Mouse (Mus musculus): ENCODE data around the gene Ugt1a9. TPM values are rescaled to one million over a fixed set of nuclear protein-coding genes. Genes with fewer than 3 reads are reported as not detected.

Ugt1a9 gene
- polyA plus RNA-seq, 1 experiment = not detected

- Histone ChIP-seq H3K36me3 (ENCODE audit: control insufficient read depth, insufficient read depth, low read length, poor library complexity, severe bottlenecking) (no peaks in the 10 kb centered on the region), H3K4me1 (ENCODE audit: control insufficient read depth, insufficient read depth, low read length) (no peaks in the 10 kb centered on the region), H3K27me3 (ENCODE audit: control insufficient read depth, insufficient read depth, low read length, poor library complexity, severe bottlenecking) (no peaks in the 10 kb centered on the region), H3K27ac (ENCODE audit: insufficient read depth, low read length) (no peak overlapping the region), H3K4me3 (ENCODE audit: low read depth, low read length) (no peak overlapping the region), H3K9me3 (replicated peaks; ENCODE audit: control insufficient read depth, insufficient read depth, low read length, poor library complexity, severe bottlenecking) (no peaks in the 10 kb centered on the region), H3K9ac (ENCODE audit: low read depth, poor library complexity, severe bottlenecking) (no peak overlapping the region)
- no peak for TF ChIP-seq CTCF (IDR thresholded peaks at IDR 0.05; ENCODE audit: low read depth, low read length)
- no peak for TF ChIP-seq POLR2A (IDR thresholded peaks at IDR 0.05; ENCODE audit: insufficient read depth, low read length)
- TF ChIP-seq EP300 (IDR thresholded peaks at IDR 0.05; ENCODE audit: insufficient read depth, low read depth, low read length) = no peak
These were observed 302 bp downstream of the Ugt1a9 start for GRCm38 (mm10) chr1:88070902-88071301.

GRCm38 (mm10) chr1:88074471-88074870 is 3.9 kb downstream of the Ugt1a9 start:
- H3K4me1 ChIP-seq (ENCODE audit: control insufficient read depth, insufficient read depth, low read length) = no peaks in the 10 kb centered on the region
- no peaks in the 10 kb centered on the region for H3K9me3 ChIP-seq (replicated peaks; ENCODE audit: control insufficient read depth, insufficient read depth, low read length, poor library complexity, severe bottlenecking)
- no peak overlapping the region for H3K27ac ChIP-seq (ENCODE audit: insufficient read depth, low read length)
- no peaks in the 10 kb centered on the region for H3K36me3 ChIP-seq (ENCODE audit: control insufficient read depth, insufficient read depth, low read length, poor library complexity, severe bottlenecking)
- no peak overlapping the region for H3K4me3 ChIP-seq (ENCODE audit: low read depth, low read length)
- TF ChIP-seq POLR2A (IDR thresholded peaks at IDR 0.05; ENCODE audit: insufficient read depth, low read length) = no peak
- no peak for TF ChIP-seq CTCF (IDR thresholded peaks at IDR 0.05; ENCODE audit: low read depth, low read length)
- no peak for TF ChIP-seq EP300 (IDR thresholded peaks at IDR 0.05; ENCODE audit: insufficient read depth, low read depth, low read length)
- H3K27me3 ChIP-seq (ENCODE audit: control insufficient read depth, insufficient read depth, low read length, poor library complexity, severe bottlenecking) = no peaks in the 10 kb centered on the region
- H3K9ac ChIP-seq (ENCODE audit: low read depth, poor library complexity, severe bottlenecking) = no peak overlapping the region

- Histone ChIP-seq H3K9ac (ENCODE audit: low read depth, poor library complexity, severe bottlenecking) (no peak overlapping the region), H3K36me3 (ENCODE audit: control insufficient read depth, insufficient read depth, low read length, poor library complexity, severe bottlenecking) (no peaks in the 10 kb centered on the region), H3K27me3 (ENCODE audit: control insufficient read depth, insufficient read depth, low read length, poor library complexity, severe bottlenecking) (no peaks in the 10 kb centered on the region), H3K4me1 (ENCODE audit: control insufficient read depth, insufficient read depth, low read length) (no peaks in the 10 kb centered on the region), H3K4me3 (ENCODE audit: low read depth, low read length) (no peak overlapping the region), H3K27ac (ENCODE audit: insufficient read depth, low read length) (no peak overlapping the region), H3K9me3 (replicated peaks; ENCODE audit: control insufficient read depth, insufficient read depth, low read length, poor library complexity, severe bottlenecking) (no peaks in the 10 kb centered on the region)
- TF ChIP-seq POLR2A (IDR thresholded peaks at IDR 0.05; ENCODE audit: insufficient read depth, low read length) (no peak), EP300 (IDR thresholded peaks at IDR 0.05; ENCODE audit: insufficient read depth, low read depth, low read length) (no peak), CTCF (IDR thresholded peaks at IDR 0.05; ENCODE audit: low read depth, low read length) (no peak)
These were observed 6.5 kb downstream of the Ugt1a9 start for GRCm38 (mm10) chr1:88077128-88077527.

GRCm38 (mm10) chr1:88081670-88082069 is 11.1 kb downstream of the Ugt1a9 start:
- no peaks in the 10 kb centered on the region for H3K27me3 ChIP-seq (ENCODE audit: control insufficient read depth, insufficient read depth, low read length, poor library complexity, severe bottlenecking)
- no peaks in the 10 kb centered on the region for H3K4me1 ChIP-seq (ENCODE audit: control insufficient read depth, insufficient read depth, low read length)
- H3K4me3 ChIP-seq (ENCODE audit: low read depth, low read length) = no peak overlapping the region
- H3K36me3 ChIP-seq (ENCODE audit: control insufficient read depth, insufficient read depth, low read length, poor library complexity, severe bottlenecking) = no peaks in the 10 kb centered on the region
- H3K9ac ChIP-seq (ENCODE audit: low read depth, poor library complexity, severe bottlenecking) = no peak overlapping the region
- no peak overlapping the region for H3K27ac ChIP-seq (ENCODE audit: insufficient read depth, low read length)
- no peaks in the 10 kb centered on the region for H3K9me3 ChIP-seq (replicated peaks; ENCODE audit: control insufficient read depth, insufficient read depth, low read length, poor library complexity, severe bottlenecking)
- TF ChIP-seq EP300 (IDR thresholded peaks at IDR 0.05; ENCODE audit: insufficient read depth, low read depth, low read length) (no peak), POLR2A (IDR thresholded peaks at IDR 0.05; ENCODE audit: insufficient read depth, low read length) (no peak), CTCF (IDR thresholded peaks at IDR 0.05; ENCODE audit: low read depth, low read length) (no peak)

- no peaks in the 10 kb centered on the region for H3K4me1 ChIP-seq (ENCODE audit: control insufficient read depth, insufficient read depth, low read length)
- no peaks in the 10 kb centered on the region for H3K9me3 ChIP-seq (replicated peaks; ENCODE audit: control insufficient read depth, insufficient read depth, low read length, poor library complexity, severe bottlenecking)
- H3K27ac ChIP-seq (ENCODE audit: insufficient read depth, low read length) = no peak overlapping the region
- H3K9ac ChIP-seq (ENCODE audit: low read depth, poor library complexity, severe bottlenecking) = no peak overlapping the region
- TF ChIP-seq POLR2A (IDR thresholded peaks at IDR 0.05; ENCODE audit: insufficient read depth, low read length) = no peak
- no peak for TF ChIP-seq EP300 (IDR thresholded peaks at IDR 0.05; ENCODE audit: insufficient read depth, low read depth, low read length)
- TF ChIP-seq CTCF (IDR thresholded peaks at IDR 0.05; ENCODE audit: low read depth, low read length) = no peak
- H3K27me3 ChIP-seq (ENCODE audit: control insufficient read depth, insufficient read depth, low read length, poor library complexity, severe bottlenecking) = no peaks in the 10 kb centered on the region
- H3K36me3 ChIP-seq (ENCODE audit: control insufficient read depth, insufficient read depth, low read length, poor library complexity, severe bottlenecking) = no peaks in the 10 kb centered on the region
- no peak overlapping the region for H3K4me3 ChIP-seq (ENCODE audit: low read depth, low read length)
These were observed 15.5 kb downstream of the Ugt1a9 start for GRCm38 (mm10) chr1:88086125-88086524.

GRCm38 (mm10) chr1:88087513-88087912 is 16.9 kb downstream of the Ugt1a9 start, which contains the start of gene Ugt1a8:
Gene Ugt1a8 (plus strand): TSS chr1:88087813.
- Histone ChIP-seq H3K36me3 (ENCODE audit: control insufficient read depth, insufficient read depth, low read length, poor library complexity, severe bottlenecking) (no peaks in the 10 kb centered on the region), H3K9me3 (replicated peaks; ENCODE audit: control insufficient read depth, insufficient read depth, low read length, poor library complexity, severe bottlenecking) (no peaks in the 10 kb centered on the region), H3K27me3 (ENCODE audit: control insufficient read depth, insufficient read depth, low read length, poor library complexity, severe bottlenecking) (no peaks in the 10 kb centered on the region), H3K4me1 (ENCODE audit: control insufficient read depth, insufficient read depth, low read length) (no peaks in the 10 kb centered on the region), H3K9ac (ENCODE audit: low read depth, poor library complexity, severe bottlenecking) (no peak within 1 kb of the TSS), H3K27ac (ENCODE audit: insufficient read depth, low read length) (no peak within 1 kb of the TSS), H3K4me3 (ENCODE audit: low read depth, low read length) (no peak within 1 kb of the TSS)
- TF ChIP-seq CTCF (IDR thresholded peaks at IDR 0.05; ENCODE audit: low read depth, low read length) (no peak), EP300 (IDR thresholded peaks at IDR 0.05; ENCODE audit: insufficient read depth, low read depth, low read length) (no peak), POLR2A (IDR thresholded peaks at IDR 0.05; ENCODE audit: insufficient read depth, low read length) (no peak)

Data from ES-Bruce4 (cell line).